Mouse (Mus musculus): ENCODE data around the gene Adamtsl1.

- TF ChIP-seq CTCF (IDR thresholded peaks at IDR 0.05; ENCODE audit: extremely low read depth, insufficient read depth, insufficient read length, insufficient replicate concordance) (no peak), POLR2A (IDR thresholded peaks at IDR 0.05; ENCODE audit: low read depth, low read length) (no peak)
Observed at GRCm38 (mm10) chr4:86436336-86436735, 922.4 kb downstream of the Adamtsl1 start.

Measured in spleen, adult 2 months (tissue).